Comparison of ENCODE assay signal across 38 mouse cellular contexts in genomic region chr17:56293291-56293690, GRCm38 (mm10). TPM values are rescaled to one million over a fixed set of nuclear protein-coding genes. Genes with fewer than 3 reads are reported as not detected.
DNase-seq lines count a peak whose midpoint lies in the region; ATAC-seq lines count a peak whose summit lies in the region.
"Had no signal": no experiment of that assay in that cellular context is flagged by ENCODE, and none has a peak within 500 bp of the region (broad histone marks: within the 10 kb centered on the region; RNA-seq: fewer than 3 reads in every experiment).

No protein-coding gene starts in this region.

- no peak for ATAC-seq in heart, embryonic 16.5 days (replicated peaks; ENCODE audit: extremely low read depth, insufficient read depth, low FRiP score)
- ATAC-seq: CD4-positive, CD25-positive, alpha-beta regulatory T cell, adult 4 months; forebrain, embryonic 16.5 days; inflammation-experienced regulatory T-cells, adult 6 months; midbrain, embryonic 15.5 days had no signal

- WGBS in heart, embryonic 16.5 days, result 74% methylated on average over 1 of the region's 1 CpGs
- 63% methylated on average over 1 of the region's 1 CpGs for WGBS in limb, embryonic 10.5 days

- no peaks in the 10 kb centered on the region for H3K27me3 ChIP-seq in heart, embryonic 16.5 days (ENCODE audit: control insufficient read depth, insufficient read depth, low read length)
- H3K27me3 ChIP-seq in limb, embryonic 10.5 days (ENCODE audit: low read depth, poor library complexity, severe bottlenecking), result no peaks in the 10 kb centered on the region
- H3K27me3 ChIP-seq: heart, embryonic 12.5 days; hindbrain, embryonic 15.5 days; liver, embryonic 15.5 days; lung, embryonic 15.5 days; midbrain, embryonic 15.5 days; neural tube, embryonic 15.5 days; stomach, embryonic 15.5 days had no signal

- no peak overlapping the region for H3K9ac ChIP-seq in heart, embryonic 16.5 days (ENCODE audit: low read length)
- H3K9ac ChIP-seq: heart, embryonic 12.5 days; hindbrain, embryonic 15.5 days; liver, embryonic 15.5 days; lung, embryonic 15.5 days; midbrain, embryonic 15.5 days; neural tube, embryonic 15.5 days; stomach, embryonic 15.5 days had no signal

- no peak overlapping the region for H3K4me2 ChIP-seq in heart, embryonic 16.5 days (ENCODE audit: low read depth, low read length)
- H3K4me2 ChIP-seq: heart, embryonic 12.5 days; hindbrain, embryonic 15.5 days; liver, embryonic 15.5 days; lung, embryonic 15.5 days; midbrain, embryonic 15.5 days; neural tube, embryonic 15.5 days; stomach, embryonic 15.5 days had no signal

- peak overlapping the region; percentile 48; the same call in 1 of the 2 replicates for H3K27ac ChIP-seq in heart, embryonic 16.5 days (ENCODE audit: low read length)
- peak overlapping the region; percentile 89; the same call in 1 of the 2 replicates for H3K27ac ChIP-seq in limb, embryonic 10.5 days
- H3K27ac ChIP-seq: hindbrain, embryonic 15.5 days; liver, embryonic 15.5 days; lung, embryonic 15.5 days; midbrain, embryonic 15.5 days; neural tube, embryonic 15.5 days; stomach, embryonic 15.5 days had no signal

- H3K4me3 ChIP-seq in heart, embryonic 16.5 days (ENCODE audit: low read length), result no peak overlapping the region
- no peak overlapping the region for H3K4me3 ChIP-seq in limb, embryonic 10.5 days
- H3K4me3 ChIP-seq: erythroblast, embryonic 14.5 days; heart, embryonic 12.5 days; hindbrain, embryonic 15.5 days; liver, embryonic 15.5 days; lung, embryonic 15.5 days; midbrain, embryonic 10.5 days; midbrain, embryonic 15.5 days; neural tube, embryonic 15.5 days; stomach, embryonic 15.5 days had no signal

- no peaks in the 10 kb centered on the region for H3K9me3 ChIP-seq in heart, embryonic 16.5 days (replicated peaks; ENCODE audit: control insufficient read depth, low read length)
- no peaks in the 10 kb centered on the region for H3K9me3 ChIP-seq in limb, embryonic 10.5 days (replicated peaks)
- H3K9me3 ChIP-seq: heart, embryonic 12.5 days; hindbrain, embryonic 15.5 days; liver, embryonic 15.5 days; lung, embryonic 15.5 days; midbrain, embryonic 10.5 days; midbrain, embryonic 15.5 days; neural tube, embryonic 15.5 days; stomach, embryonic 15.5 days had no signal

- no peaks in the 10 kb centered on the region for H3K36me3 ChIP-seq in heart, embryonic 16.5 days (ENCODE audit: control insufficient read depth, insufficient read depth)
- H3K36me3 ChIP-seq in limb, embryonic 10.5 days, result no peaks in the 10 kb centered on the region
- H3K36me3 ChIP-seq: heart, embryonic 12.5 days; hindbrain, embryonic 15.5 days; liver, embryonic 15.5 days; lung, embryonic 15.5 days; midbrain, embryonic 10.5 days; midbrain, embryonic 15.5 days; neural tube, embryonic 15.5 days; stomach, embryonic 15.5 days had no signal

- H3K4me1 ChIP-seq in heart, embryonic 16.5 days (ENCODE audit: control insufficient read depth, insufficient read depth, low read length), result peaks cover 18% of the 10 kb centered on the region
- peaks cover 44% of the 10 kb centered on the region for H3K4me1 ChIP-seq in limb, embryonic 10.5 days

- no peak for DNase-seq in heart, adult 9 months (ENCODE audit: low spot score in 2 of 2)
- DNase-seq in limb, embryonic 10.5 days (ENCODE audit: low spot score), result no peak
- peak; percentile 89 for DNase-seq in thymus, postnatal 0 days (ENCODE audit: low spot score)
- DNase-seq in thymus, postnatal 4 days, result peak; percentile 82
- DNase-seq in adrenal gland, postnatal 4 days (ENCODE audit: low spot score in 2 of 2), result no peak
- DNase-seq in cerebellum, adult 18-20 months, result no peak
- DNase-seq: adrenal gland, postnatal 25 days; cerebellum, postnatal 14 days; kidney, adult 11 months; kidney, postnatal 14 days; liver; retina, postnatal 1 day; right cerebral cortex, postnatal 14 days had no signal

RNA-seq across cellular contexts. Expression of gene Plin3, which starts 0.6 kb away (rescaled TPM):
- polyA plus RNA-seq in heart, embryonic 16.5 days (2015; fragmentation: Nextera tagmentation; extraction: Ambion mirVana), result 79.3 and 89.4 TPM in 2 replicates
- polyA plus RNA-seq in limb, embryonic 10.5 days (2016; fragmentation: Nextera tagmentation; extraction: Ambion mirVana), result 78.2 and 89.7 TPM in 2 replicates
- polyA plus RNA-seq in thymus, postnatal 0 days (2015; fragmentation: Nextera tagmentation; extraction: Ambion mirVana), result 59.5 TPM in 2 replicates
- 10 to 100 TPM; 83.2 to 87.5 TPM for total RNA-seq in adrenal gland, postnatal 4 days (2021)

RNA-seq across cellular contexts. Expression of gene Arrdc5, which starts 6.8 kb away (rescaled TPM):
- polyA plus RNA-seq in heart, embryonic 16.5 days (2015; fragmentation: Nextera tagmentation; extraction: Ambion mirVana), result 0.21 TPM in 1 of 2 replicates, not detected in the other
- not detected in 2 replicates for polyA plus RNA-seq in limb, embryonic 10.5 days (2016; fragmentation: Nextera tagmentation; extraction: Ambion mirVana)
- 0.84 and 1.8 TPM in 2 replicates for polyA plus RNA-seq in thymus, postnatal 0 days (2015; fragmentation: Nextera tagmentation; extraction: Ambion mirVana)
- not detected for total RNA-seq in adrenal gland, postnatal 4 days (2021)
- total RNA-seq: adrenal gland, adult 18-20 months; adrenal gland, postnatal 25 days; gastrocnemius, adult 8-10 months; layer of hippocampus, postnatal 14 days; megakaryocyte progenitor cell, adult 5-6 weeks had no signal
- polyA plus RNA-seq: brain, embryonic 14.5 days; CD4-positive, CD25-positive, alpha-beta regulatory T cell, adult 4 months; cerebellum, adult 2 months; cortical plate, adult 2 months; embryonic facial prominence, embryonic 14.5 days; erythroblast, embryonic 14.5 days; forebrain, embryonic 11.5 days; forebrain, embryonic 16.5 days; heart, embryonic 12.5 days; hindbrain, embryonic 15.5 days; inflammation-experienced regulatory T-cells, adult 6 months; kidney, embryonic 14.5 days; limb, embryonic 11.5 days; liver, embryonic 15.5 days; lung, embryonic 15.5 days; midbrain, embryonic 10.5 days; midbrain, embryonic 15.5 days; neural tube, embryonic 15.5 days; small intestine, adult 2 months; stomach, embryonic 15.5 days had no signal

RNA-seq across cellular contexts. Expression of gene Uhrf1, which starts 9.8 kb away (rescaled TPM):
- polyA plus RNA-seq in heart, embryonic 16.5 days (2015; fragmentation: Nextera tagmentation; extraction: Ambion mirVana), result 76.6 and 94.0 TPM in 2 replicates
- polyA plus RNA-seq in limb, embryonic 10.5 days (2016; fragmentation: Nextera tagmentation; extraction: Ambion mirVana), result 316 and 336 TPM in 2 replicates
- polyA plus RNA-seq in thymus, postnatal 0 days (2015; fragmentation: Nextera tagmentation; extraction: Ambion mirVana), result 234 and 264 TPM in 2 replicates
- total RNA-seq in adrenal gland, postnatal 4 days (2021), result 10 to 100 TPM; 49.3 to 61.2 TPM

RNA-seq across cellular contexts. Expression of gene Ticam1, which starts 16.7 kb away (rescaled TPM):
- 7.6 and 8.6 TPM in 2 replicates for polyA plus RNA-seq in heart, embryonic 16.5 days (2015; fragmentation: Nextera tagmentation; extraction: Ambion mirVana)
- 3.0 TPM in 2 replicates for polyA plus RNA-seq in limb, embryonic 10.5 days (2016; fragmentation: Nextera tagmentation; extraction: Ambion mirVana)
- 2.5 and 3.0 TPM in 2 replicates for polyA plus RNA-seq in thymus, postnatal 0 days (2015; fragmentation: Nextera tagmentation; extraction: Ambion mirVana)
- total RNA-seq in adrenal gland, postnatal 4 days (2021), result 10 to 100 TPM; 21.0 to 22.2 TPM

RNA-seq across cellular contexts. Expression of gene Kdm4b, which starts 32.6 kb away (rescaled TPM):
- polyA plus RNA-seq in heart, embryonic 16.5 days (2015; fragmentation: Nextera tagmentation; extraction: Ambion mirVana), result 23.8 and 33.0 TPM in 2 replicates
- 37.7 and 46.8 TPM in 2 replicates for polyA plus RNA-seq in limb, embryonic 10.5 days (2016; fragmentation: Nextera tagmentation; extraction: Ambion mirVana)
- 25.9 and 28.0 TPM in 2 replicates for polyA plus RNA-seq in thymus, postnatal 0 days (2015; fragmentation: Nextera tagmentation; extraction: Ambion mirVana)
- total RNA-seq in adrenal gland, postnatal 4 days (2021), result 10 to 100 TPM; 50.1 to 54.1 TPM

Comparison
In these comparisons a context has a peak if more than half of its experiments do, and no peak if none do; other contexts are left out.
1. DNase-seq: peak in thymus, postnatal 0 days (single experiment) and thymus, postnatal 4 days (single experiment); none in heart, adult 9 months (0 of 2), limb, embryonic 10.5 days (single experiment), adrenal gland, postnatal 4 days (0 of 2) and cerebellum, adult 18-20 months (0 of 2).